Mouse (Mus musculus) embryonic facial prominence, embryonic 12.5 days (tissue): ENCODE data around the gene Olfr221. TPM values are rescaled to one million over a fixed set of nuclear protein-coding genes. Genes with fewer than 3 reads are reported as not detected.

Experiments
- ATAC-seq: fragments of 200-750 bp; cut with Nextera tagmentation; 2 replicates; pipeline ENCODE4 v1.8.0; 2017; ENCODE audit not compliant: insufficient number of reproducible peaks, insufficient read depth, low FRiP score, low TSS enrichment
- H3K27ac ChIP-seq: fragments of 300-500 bp; sonication (generic); 2 replicates; pipeline ENCODE4 v1.5.1; 2016; ENCODE audit warnings: mild to moderate bottlenecking
- H3K27me3 ChIP-seq: fragments of 300-500 bp; sonication (generic); 2 replicates; pipeline ENCODE4 v1.6.1; 2016; ENCODE audit warnings: mild to moderate bottlenecking, moderate library complexity
- H3K36me3 ChIP-seq: fragments of 300-500 bp; sonication (generic); 2 replicates; pipeline ENCODE4 v1.6.1; 2016; ENCODE audit warnings: mild to moderate bottlenecking
- H3K4me1 ChIP-seq: fragments of 300-500 bp; sonication (generic); 2 replicates; pipeline ENCODE4 v1.6.1; 2016
- H3K4me2 ChIP-seq: fragments of 300-500 bp; sonication (generic); replicated peaks from 2 replicates; pipeline ENCODE4 v1.6.1; 2016; ENCODE audit warnings: mild to moderate bottlenecking, moderate library complexity
- H3K4me3 ChIP-seq: fragments of 300-500 bp; sonication (generic); 2 replicates; pipeline ENCODE4 v1.5.1; 2016; ENCODE audit warnings: mild to moderate bottlenecking
- H3K9ac ChIP-seq: fragments of 300-500 bp; sonication (generic); 2 replicates; pipeline ENCODE4 v1.6.1; 2016; ENCODE audit warnings: mild to moderate bottlenecking, moderate library complexity
- H3K9me3 ChIP-seq: fragments of 300-500 bp; sonication (generic); 2 replicates; pipeline ENCODE4 v1.6.1; 2016; ENCODE audit warnings: mild to moderate bottlenecking, moderate library complexity
- WGBS: fragments of 180-500 bp; shearing (Covaris S2); methylation state at CpG from one replicate; pipeline ENCODE4 v1.1.7; 2016; 5-methylcytosine and 5-hydroxymethylcytosine counted together
- polyA plus RNA-seq: library from polyadenylated mRNA; unstranded; fragments of >200 nt; fragmentation: Nextera tagmentation; extraction: Ambion mirVana; gene quantifications from 2 replicates; pipeline ENCODE4 v1.2.1, GENCODE M21; 2016

Olfr221 gene
- polyA plus RNA-seq, 1 experiment from 2014 or later, result not detected

- WGBS, result 78% methylated on average over 17 of the region's 17 CpGs
- H3K36me3 ChIP-seq, result peaks cover 89% of the 10 kb centered on the region
- no peak overlapping the region for H3K27ac ChIP-seq
- no peak for ATAC-seq
- no peaks in the 10 kb centered on the region for H3K4me1 ChIP-seq
- no peak overlapping the region for H3K4me3 ChIP-seq
- no peak overlapping the region for H3K4me2 ChIP-seq
- no peaks in the 10 kb centered on the region for H3K27me3 ChIP-seq
- H3K9ac ChIP-seq, result no peak overlapping the region
- no peaks in the 10 kb centered on the region for H3K9me3 ChIP-seq
Observed at GRCm38 (mm10) chr14:51996866-51997265, 45.4 kb downstream of the Olfr221 start.

DNA sequence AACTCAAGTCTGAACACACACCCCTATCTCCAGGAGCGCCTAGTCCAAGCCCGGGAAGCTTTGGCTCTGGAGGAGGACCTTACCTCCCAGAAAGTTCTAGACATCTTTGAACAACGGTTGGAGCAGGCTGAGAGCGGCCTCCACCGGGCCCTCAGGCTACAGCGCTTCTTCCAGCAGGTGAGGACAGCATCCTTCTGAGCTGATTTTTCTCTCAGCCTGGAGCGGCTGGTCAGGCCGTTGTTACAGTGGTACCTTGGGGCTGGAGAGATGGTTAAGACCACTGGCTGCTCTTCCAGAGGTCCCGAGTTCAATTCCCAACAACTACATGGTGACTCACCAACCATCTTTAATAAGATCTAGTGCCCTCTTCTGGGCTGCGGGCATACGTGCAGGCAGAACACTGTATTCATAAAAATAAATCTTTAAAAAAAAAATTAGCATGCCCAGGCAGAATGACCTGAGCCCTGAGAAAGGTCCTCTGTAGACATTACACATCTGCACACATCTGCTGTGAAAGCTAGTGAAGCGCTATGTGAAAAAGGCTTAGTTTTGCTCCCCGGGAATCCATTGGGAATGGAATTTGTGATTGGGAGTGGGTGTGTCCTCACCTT lies 45.9 kb downstream of the Olfr221 start:
- H3K4me3 ChIP-seq, result no peak overlapping the region
- no peak overlapping the region for H3K9ac ChIP-seq
- no peaks in the 10 kb centered on the region for H3K27me3 ChIP-seq
- no peak overlapping the region for H3K4me2 ChIP-seq
- H3K9me3 ChIP-seq, result no peaks in the 10 kb centered on the region
- WGBS, result 88% methylated on average over 13 of the region's 13 CpGs
- H3K27ac ChIP-seq, result no peak overlapping the region
- peaks cover 92% of the 10 kb centered on the region for H3K36me3 ChIP-seq
- ATAC-seq, result no peak
- no peaks in the 10 kb centered on the region for H3K4me1 ChIP-seq

DNA sequence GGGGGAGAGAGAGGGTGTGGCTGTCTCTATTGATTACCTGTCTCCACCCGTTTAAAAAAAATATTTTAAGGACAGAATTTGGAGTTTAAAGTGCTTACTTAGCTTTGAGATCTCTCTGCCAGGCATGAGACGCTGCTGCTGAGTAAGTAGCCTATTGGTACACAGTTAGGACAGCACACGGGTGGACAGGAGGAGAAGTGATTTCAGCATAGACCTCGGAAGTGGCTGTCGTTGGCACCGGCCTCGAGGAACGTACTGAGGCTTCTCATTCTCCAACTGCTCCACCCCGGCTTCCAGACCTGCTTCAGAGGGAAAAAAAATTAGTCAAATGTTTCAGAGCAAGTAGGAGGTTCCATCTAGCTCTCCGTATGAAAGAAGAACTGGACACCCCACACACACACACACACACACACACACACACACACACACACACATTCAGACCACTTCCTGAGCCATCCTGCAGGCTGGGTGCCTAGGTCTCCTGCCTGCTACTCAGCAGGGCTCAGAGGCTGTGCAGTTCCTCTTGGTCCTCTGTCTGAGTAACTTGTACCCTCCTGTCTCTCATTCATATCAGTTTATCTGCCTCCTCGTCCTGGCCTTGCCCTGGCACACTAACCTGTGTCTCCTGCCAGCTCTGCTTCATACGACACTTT lies 46.9 kb downstream of the Olfr221 start:
- Histone ChIP-seq H3K27me3 (no peaks in the 10 kb centered on the region), H3K4me3 (no peak overlapping the region), H3K36me3 (peaks cover 94% of the 10 kb centered on the region)

GRCm38 (mm10) chr14:51994453-51994852 lies 47.8 kb downstream of the Olfr221 start:
- H3K4me3 ChIP-seq, result no peak overlapping the region
- peaks cover 5% of the 10 kb centered on the region for H3K4me1 ChIP-seq
- H3K27me3 ChIP-seq, result no peaks in the 10 kb centered on the region
- ATAC-seq, result no peak
- no peak overlapping the region for H3K27ac ChIP-seq
- H3K4me2 ChIP-seq, result no peak overlapping the region
- H3K9me3 ChIP-seq, result no peaks in the 10 kb centered on the region
- no peak overlapping the region for H3K9ac ChIP-seq
- peaks cover 94% of the 10 kb centered on the region for H3K36me3 ChIP-seq
- WGBS, result 94% methylated on average over 4 of the region's 4 CpGs

More for the DNA sequence above, 46.9 kb downstream of the Olfr221 start:
- 79% methylated on average over 12 of the region's 12 CpGs for WGBS
- no peak overlapping the region for H3K4me2 ChIP-seq
- H3K4me1 ChIP-seq, result no peaks in the 10 kb centered on the region
- H3K9ac ChIP-seq, result no peak overlapping the region
- no peak for ATAC-seq
- H3K9me3 ChIP-seq, result no peaks in the 10 kb centered on the region
- H3K27ac ChIP-seq, result no peak overlapping the region

- Histone ChIP-seq H3K4me3 (no peak overlapping the region), H3K27ac (peak overlapping the region; percentile 50; the same call in 1 of the 2 replicates), H3K4me1 (peaks cover 34% of the 10 kb centered on the region), H3K36me3 (peaks cover 72% of the 10 kb centered on the region), H3K9me3 (no peaks in the 10 kb centered on the region), H3K9ac (peak overlapping the region; percentile 20), H3K27me3 (no peaks in the 10 kb centered on the region), H3K4me2 (no peak overlapping the region)
- WGBS, result 57% methylated on average over 12 of the region's 12 CpGs
- no peak for ATAC-seq
Observed at GRCm38 (mm10) chr14:51989461-51989970, 52.7 kb downstream of the Olfr221 start.

GRCm38 (mm10) chr14:51988731-51989130 lies 53.5 kb downstream of the Olfr221 start:
- WGBS, result 72% methylated on average over 12 of the region's 12 CpGs
- Histone ChIP-seq H3K4me1 (peaks cover 34% of the 10 kb centered on the region), H3K36me3 (peaks cover 64% of the 10 kb centered on the region), H3K4me2 (no peak overlapping the region), H3K9ac (no peak overlapping the region), H3K27me3 (no peaks in the 10 kb centered on the region), H3K4me3 (no peak overlapping the region), H3K9me3 (no peaks in the 10 kb centered on the region), H3K27ac (no peak overlapping the region)
- ATAC-seq, result no peak

DNA sequence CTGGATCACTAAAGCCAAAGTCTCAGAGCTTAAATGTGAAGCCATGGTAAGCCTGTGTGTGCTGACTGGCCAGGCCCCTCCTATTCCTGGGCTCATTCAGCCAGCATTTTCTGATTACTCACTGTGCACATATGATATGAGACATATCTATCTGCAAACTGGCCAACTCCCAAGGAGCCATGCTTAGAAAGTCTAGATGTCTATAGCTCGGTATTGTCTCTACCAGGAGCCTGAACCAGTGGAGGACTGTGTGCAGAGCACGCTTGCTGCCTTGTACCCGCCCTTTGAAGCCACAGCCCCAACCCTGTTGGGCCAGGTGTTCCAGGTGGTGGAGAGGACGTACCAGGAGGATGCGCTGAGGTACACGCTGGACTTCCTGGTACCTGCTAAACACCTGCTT lies 55.1 kb downstream of the Olfr221 start:
- Histone ChIP-seq H3K36me3 (peaks cover 51% of the 10 kb centered on the region), H3K27ac (no peak overlapping the region), H3K9ac (no peak overlapping the region)

GRCm38 (mm10) chr14:51986153-51986505 lies 56.1 kb downstream of the Olfr221 start:
- no peak; the same call in 1 of the 2 replicates for ATAC-seq

More for the DNA sequence above, 55.1 kb downstream of the Olfr221 start:
- H3K4me2 ChIP-seq, result no peak overlapping the region
- ATAC-seq, result no peak
- peaks cover 34% of the 10 kb centered on the region for H3K4me1 ChIP-seq
- H3K4me3 ChIP-seq, result no peak overlapping the region
- no peaks in the 10 kb centered on the region for H3K27me3 ChIP-seq
- no peaks in the 10 kb centered on the region for H3K9me3 ChIP-seq
- WGBS, result 96% methylated on average over 6 of the region's 6 CpGs

GRCm38 (mm10) chr14:51985301-51986152 lies 56.7 kb downstream of the Olfr221 start:
- Histone ChIP-seq H3K27me3 (no peaks in the 10 kb centered on the region), H3K4me3 (peak overlapping the region; percentile 72), H3K4me2 (peak overlapping the region; percentile 73), H3K9ac (peak overlapping the region; percentile 81), H3K9me3 (no peaks in the 10 kb centered on the region), H3K27ac (peak overlapping the region; percentile 98), H3K36me3 (peaks cover 35% of the 10 kb centered on the region), H3K4me1 (peaks cover 34% of the 10 kb centered on the region)
- WGBS, result under 1% methylated on average over 27 of the region's 27 CpGs
- ATAC-seq, result peak; percentile 67

More at GRCm38 (mm10) chr14:51986153-51986505, 56.1 kb downstream of the Olfr221 start:
- Histone ChIP-seq H3K27ac (peak overlapping the region; percentile 98), H3K9me3 (no peaks in the 10 kb centered on the region), H3K36me3 (peaks cover 41% of the 10 kb centered on the region), H3K4me2 (peak overlapping the region; percentile 73), H3K9ac (peak overlapping the region; percentile 81), H3K27me3 (no peaks in the 10 kb centered on the region), H3K4me1 (peaks cover 34% of the 10 kb centered on the region), H3K4me3 (peak overlapping the region; percentile 72)
- WGBS, result under 1% methylated on average over 7 of the region's 7 CpGs

- Histone ChIP-seq H3K27ac (peak within 1 kb of the TSS; percentile 98), H3K9ac (peak within 1 kb of the TSS; percentile 81), H3K4me2 (peak within 1 kb of the TSS; percentile 73), H3K36me3 (peaks cover 25% of the 10 kb centered on the region), H3K9me3 (no peaks in the 10 kb centered on the region), H3K4me3 (peak within 1 kb of the TSS; percentile 72), H3K27me3 (no peaks in the 10 kb centered on the region), H3K4me1 (peaks cover 30% of the 10 kb centered on the region)
- ATAC-seq, result peak; percentile 87
- WGBS, result under 1% methylated on average over 45 of the region's 74 CpGs
Observed at GRCm38 (mm10) chr14:51984247-51985231, 57.7 kb downstream of the Olfr221 start, which contains the start of gene Arhgef40. TSS of gene Arhgef40 (plus strand) at chr14:51984719.
